Mouse (Mus musculus) cerebellum, adult 2 months (tissue): ENCODE measurements at regions not wholly inside any gene's neighbourhood (a gene's known extent, or its start where the extent isn't known, plus 50 kb on each side); places are given as distances from the start of the nearest gene placed in this dataset.

Experiments
- DNase-seq, 2 experiments: peaks; one replicate each; pipeline ENCODE4 v3.0.0; 2021
- H3K27ac ChIP-seq: fragments of 200-500 bp; 2 replicates; pipeline ENCODE4 v1.5.1; 2012; ENCODE audit warnings: low read length, control low read depth, inconsistent platforms; ENCODE audit not compliant: insufficient read depth
- H3K27me3 ChIP-seq: fragments of 200-500 bp; 2 replicates; pipeline ENCODE4 v1.6.1; 2012; ENCODE audit warnings: inconsistent platforms, mild to moderate bottlenecking, low read length, moderate library complexity; ENCODE audit not compliant: control insufficient read depth, insufficient read depth
- H3K4me1 ChIP-seq: fragments of 200-500 bp; 2 replicates; pipeline ENCODE4 v1.6.1; 2011; ENCODE audit warnings: low read length; ENCODE audit not compliant: control insufficient read depth, insufficient read depth
- H3K4me3 ChIP-seq: fragments of 200-500 bp; replicated peaks from 2 replicates; pipeline ENCODE3; 2011; ENCODE audit warnings: mild to moderate bottlenecking, low read depth, low read length, control low read depth; ENCODE audit not compliant: insufficient read depth
- CTCF ChIP-seq: fragments of 200-500 bp; IDR thresholded peaks from 2 replicates; pipeline ENCODE4 v1.5.1; 2011; ENCODE audit warnings: low read depth, mild to moderate bottlenecking, control low read depth, low read length, moderate library complexity, borderline replicate concordance; ENCODE audit not compliant: insufficient read depth
- POLR2A ChIP-seq: fragments of 200-500 bp; IDR thresholded peaks from 2 replicates; pipeline ENCODE4 v1.6.1; 2011; ENCODE audit warnings: low read length, control low read depth, borderline replicate concordance; ENCODE audit not compliant: insufficient read depth
- WGBS: fragments of 180-500 bp; shearing (Covaris S2); methylation state at CpG from one replicate; pipeline ENCODE4 v1.1.7; 2018; 5-methylcytosine and 5-hydroxymethylcytosine counted together

DNA sequence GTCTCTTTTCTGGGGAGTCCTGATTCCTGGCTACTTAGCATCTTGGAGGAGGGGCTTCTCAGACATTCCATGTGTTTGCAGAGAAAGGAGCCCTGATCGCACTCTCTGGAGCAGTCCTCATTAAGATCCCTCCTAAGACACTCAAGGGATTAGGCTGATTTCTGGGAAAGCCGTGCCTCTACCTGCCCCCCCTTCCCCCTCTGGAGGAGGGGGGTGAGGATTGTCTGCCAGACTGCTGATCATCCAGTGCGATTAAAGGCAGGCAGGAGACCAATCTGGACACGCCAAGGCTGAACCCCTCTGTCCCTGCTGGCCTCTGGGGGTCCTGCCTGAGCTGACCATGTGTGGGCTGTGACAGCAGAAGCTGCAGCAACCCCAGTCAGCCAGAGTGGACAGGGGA, 65.4 kb downstream of the Vegfa start:
- no peak for TF ChIP-seq CTCF
- no peak for TF ChIP-seq POLR2A
- no peaks in the 10 kb centered on the region for H3K4me1 ChIP-seq
- no peak for DNase-seq
- H3K27ac ChIP-seq: no peak overlapping the region
- H3K27me3 ChIP-seq: no peaks in the 10 kb centered on the region; the same call in 1 of the 2 replicates
- H3K4me3 ChIP-seq: no peak overlapping the region
- WGBS: 22% methylated on average over 4 of the region's 4 CpGs

DNA sequence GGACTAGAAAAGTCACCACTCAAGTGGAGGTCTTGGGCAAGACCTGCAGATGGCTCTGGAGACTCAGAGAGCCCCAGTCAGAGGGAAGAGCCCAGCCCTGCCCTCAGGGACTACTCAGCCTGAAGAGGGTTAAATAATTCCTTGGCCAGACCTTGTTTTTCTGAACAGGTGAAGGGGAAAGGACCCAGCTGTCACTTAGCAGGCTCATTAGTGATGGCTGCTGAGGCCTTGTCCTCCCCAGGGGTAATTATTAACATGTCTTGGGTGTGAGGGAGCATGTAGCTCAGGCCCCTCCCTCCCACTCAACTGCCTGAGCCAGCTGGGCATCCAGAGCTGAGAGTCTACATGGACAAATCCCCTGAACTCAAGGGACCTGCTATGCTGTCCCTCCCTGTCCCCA, 68.1 kb downstream of the Vegfa start:
- Histone ChIP-seq H3K27me3 (no peaks in the 10 kb centered on the region), H3K27ac (no peak overlapping the region), H3K4me1 (no peaks in the 10 kb centered on the region), H3K4me3 (no peak overlapping the region)
- DNase-seq: no peak
- TF ChIP-seq CTCF (no peak), POLR2A (no peak)

- no peak for TF ChIP-seq POLR2A
- TF ChIP-seq CTCF: no peak
- H3K4me3 ChIP-seq: no peak overlapping the region
- no peak overlapping the region for H3K27ac ChIP-seq
- H3K27me3 ChIP-seq: no peaks in the 10 kb centered on the region
- no peak for DNase-seq
- WGBS: 89% methylated on average over 3 of the region's 3 CpGs
- no peaks in the 10 kb centered on the region for H3K4me1 ChIP-seq
Measured at GRCm38 (mm10) chr17:45963332-45963731, 68.8 kb downstream of the Vegfa start.

DNA sequence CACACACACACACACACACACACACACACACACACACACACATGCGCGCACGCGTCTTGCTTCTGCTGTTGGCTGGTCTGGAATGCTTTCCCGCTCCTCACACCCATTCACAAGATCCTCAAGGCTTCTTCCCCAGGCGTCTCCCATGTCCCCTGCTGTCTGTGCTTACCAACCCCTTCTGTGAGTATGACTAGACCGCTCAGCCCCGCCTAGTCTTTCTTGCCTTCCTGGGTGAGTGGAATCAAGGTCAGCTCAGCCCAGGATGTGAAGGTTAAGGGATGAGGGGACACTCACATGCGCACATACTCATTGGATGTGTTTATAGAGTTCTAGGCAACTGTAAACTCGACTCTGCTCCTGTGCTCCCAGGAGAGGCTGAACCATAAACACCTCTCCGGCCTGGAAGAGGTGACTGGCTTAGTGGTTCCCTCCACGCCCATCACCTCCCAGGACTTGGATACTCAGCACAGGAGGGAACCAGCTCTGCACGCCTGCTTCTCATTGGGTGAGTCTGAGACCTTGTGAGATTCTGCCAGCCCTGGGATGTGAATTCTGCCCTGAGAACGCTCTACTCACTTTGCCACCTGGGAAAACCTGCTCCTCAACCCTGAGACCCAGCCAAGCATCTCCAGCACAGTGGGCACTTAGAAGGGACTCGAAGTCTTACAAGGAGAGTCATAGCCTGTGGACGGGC, 70.4 kb downstream of the Vegfa start:
- TF ChIP-seq POLR2A (no peak), CTCF (no peak)
- Histone ChIP-seq H3K4me1 (no peaks in the 10 kb centered on the region), H3K27ac (no peak overlapping the region), H3K27me3 (no peaks in the 10 kb centered on the region), H3K4me3 (no peak overlapping the region)
- 89% methylated on average over 16 of the region's 16 CpGs for WGBS
- DNase-seq: no peak

GRCm38 (mm10) chr17:45958094-45958881, 73.9 kb downstream of the Vegfa start:
- H3K27me3 ChIP-seq: no peaks in the 10 kb centered on the region; the same call in 1 of the 2 replicates
- TF ChIP-seq POLR2A (no peak), CTCF (no peak)
- H3K27ac ChIP-seq: no peak overlapping the region
- no peak overlapping the region for H3K4me3 ChIP-seq
- whole genome bisulfite sequencing: 73% methylated on average over 7 of the region's 7 CpGs
- no peak for DNase-seq
- H3K4me1 ChIP-seq: no peaks in the 10 kb centered on the region; the same call in 1 of the 2 replicates

DNA sequence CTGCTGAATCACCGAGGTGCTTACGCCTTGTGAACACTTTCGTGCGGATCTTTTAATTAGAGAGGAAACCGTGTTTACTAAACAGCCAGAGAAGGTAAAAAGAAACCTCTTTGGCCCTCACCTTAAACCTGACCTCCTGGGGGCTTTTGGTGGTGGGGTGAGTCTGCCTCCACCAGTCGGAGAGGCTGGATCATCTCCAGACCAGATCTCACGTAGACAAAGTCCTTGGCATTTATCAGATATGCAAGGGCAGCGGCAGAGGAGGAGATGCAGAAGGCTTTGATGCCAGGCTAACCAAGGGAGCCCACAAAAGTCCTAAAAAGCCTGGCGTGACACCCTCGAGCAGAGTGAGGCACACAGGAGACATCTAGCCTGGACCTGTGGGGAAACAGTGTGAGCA, 76.7 kb downstream of the Vegfa start:
- no peak overlapping the region for H3K4me3 ChIP-seq
- TF ChIP-seq POLR2A: no peak
- no peak for TF ChIP-seq CTCF
- no peaks in the 10 kb centered on the region; the same call in 1 of the 2 replicates for H3K4me1 ChIP-seq
- no peak for DNase-seq
- H3K27me3 ChIP-seq: no peaks in the 10 kb centered on the region; the same call in 1 of the 2 replicates
- 44% methylated on average over 10 of the region's 10 CpGs for WGBS
- no peak overlapping the region for H3K27ac ChIP-seq

DNA sequence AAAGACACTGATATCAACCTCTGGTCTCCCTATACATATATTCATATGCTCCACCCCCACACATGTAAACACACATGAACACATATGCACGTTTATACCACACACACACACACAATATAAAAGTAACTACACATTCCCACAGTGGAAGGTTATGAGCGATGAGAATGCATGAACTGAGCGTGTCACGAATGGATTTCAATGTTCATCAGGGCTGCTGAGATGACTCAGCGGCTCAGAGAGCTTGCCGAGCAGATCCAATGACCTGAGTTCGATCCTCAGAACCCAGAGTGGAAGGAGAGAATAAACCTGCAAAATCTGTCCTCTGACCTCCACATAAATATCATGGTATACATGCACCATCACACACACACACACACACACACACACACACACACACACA, 77.3 kb downstream of the Vegfa start:
- Histone ChIP-seq H3K27ac (no peak overlapping the region), H3K27me3 (no peaks in the 10 kb centered on the region; the same call in 1 of the 2 replicates), H3K4me3 (no peak overlapping the region), H3K4me1 (no peaks in the 10 kb centered on the region; the same call in 1 of the 2 replicates)
- TF ChIP-seq CTCF (no peak), POLR2A (no peak)
- no peak for DNase-seq
- 91% methylated on average over 7 of the region's 7 CpGs for WGBS

GRCm38 (mm10) chr17:45953523-45953922, 78.6 kb downstream of the Vegfa start:
- WGBS: 82% methylated on average over 8 of the region's 8 CpGs
- H3K27ac ChIP-seq: no peak overlapping the region
- no peaks in the 10 kb centered on the region; the same call in 1 of the 2 replicates for H3K27me3 ChIP-seq
- no peak for DNase-seq
- H3K4me3 ChIP-seq: no peak overlapping the region
- no peaks in the 10 kb centered on the region; the same call in 1 of the 2 replicates for H3K4me1 ChIP-seq
- no peak for TF ChIP-seq CTCF
